Mouse (Mus musculus) c-Kit-negative CD71-positive TER-119-positive erythroid progenitor cells, embryonic 14.5 days (primary cell): ENCODE measurements around the gene Sox5.

Source experiments
- DNase-seq: peaks from one replicate; pipeline ENCODE4 v3.0.0-alpha.2; 2013; ENCODE audit warnings: low read depth, low spot score

Gene Sox5

DNA sequence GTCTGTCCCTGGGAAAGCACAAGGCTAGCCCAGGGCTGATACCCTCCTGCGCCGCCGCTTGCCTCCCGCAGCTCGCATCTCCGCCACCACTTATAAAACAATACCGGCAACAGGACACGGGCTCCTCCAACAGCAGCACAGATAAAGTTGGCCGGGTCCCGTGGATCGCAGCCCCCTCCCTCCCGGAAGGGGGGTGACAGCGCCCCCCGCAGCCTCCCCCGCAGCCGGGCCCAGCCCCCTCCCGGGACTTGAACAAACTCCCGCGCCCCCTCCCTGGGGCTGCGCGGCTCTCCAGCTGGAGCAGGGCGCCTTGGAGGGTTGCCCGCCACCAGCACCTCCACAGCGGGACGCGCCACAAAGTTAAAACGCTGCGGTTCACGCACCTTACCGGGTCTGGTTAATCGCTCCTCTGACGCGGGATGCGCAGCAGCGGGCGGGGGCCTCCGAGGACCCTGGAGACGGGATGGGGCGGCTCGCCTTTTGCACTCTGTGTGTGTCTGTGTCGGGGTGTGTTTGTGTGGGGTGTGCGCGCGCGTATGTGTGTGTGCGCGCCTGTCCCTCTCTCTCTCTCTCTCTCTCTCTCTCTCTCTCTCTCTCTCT is at the start of gene Sox5:
Gene Sox5 (minus strand): TSS at position 547 of the 600 bp plus-strand sequence.
- no peak for DNase-seq

DNA sequence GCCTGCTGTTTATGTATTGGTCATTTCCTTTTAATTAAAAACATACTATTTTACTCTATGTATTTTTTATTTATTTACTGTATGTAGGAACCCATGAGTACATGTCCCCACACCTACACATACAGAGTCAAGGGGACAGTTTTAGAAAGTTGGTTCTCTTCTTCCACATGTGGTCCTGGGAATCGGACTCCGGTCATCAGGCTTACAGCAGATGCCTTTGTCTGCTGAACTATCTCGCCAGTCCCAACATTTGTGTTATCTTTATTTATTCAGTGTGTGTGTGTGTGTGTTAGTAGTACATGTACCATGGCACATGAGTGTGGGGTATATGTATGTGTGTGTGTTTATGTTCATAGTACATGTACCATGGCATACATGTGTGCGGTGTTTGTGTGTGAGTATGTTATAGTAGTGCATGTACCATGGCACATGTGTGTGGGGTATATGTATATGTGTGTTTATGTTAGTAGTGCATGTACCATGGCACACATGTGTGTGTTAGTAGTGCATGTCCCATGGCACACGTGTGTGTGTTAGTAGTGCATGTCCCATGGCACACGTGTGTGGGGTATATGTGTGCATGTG is 43.3 kb upstream of the Sox5 start:
- no peak for DNase-seq

DNA sequence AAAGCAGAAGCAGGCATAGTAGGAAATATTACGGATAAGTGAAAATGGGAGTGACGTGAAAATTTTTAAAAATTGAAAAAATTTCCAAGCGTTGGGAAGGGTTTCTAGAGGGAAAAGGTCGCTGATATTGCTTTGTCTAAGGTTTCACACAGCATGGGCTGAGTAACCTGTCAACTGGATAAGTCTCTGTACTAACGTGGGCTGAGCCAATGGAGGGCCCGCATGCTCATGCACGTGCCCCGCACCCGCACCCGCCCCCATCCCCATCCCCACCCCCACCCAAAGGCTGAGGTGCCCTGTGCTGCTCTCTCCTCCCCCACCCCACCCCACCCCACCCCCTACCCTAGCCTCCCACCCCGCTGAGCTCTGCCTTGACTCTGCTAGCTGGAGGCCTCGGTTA is 42.4 kb upstream of the Sox5 start:
- DNase-seq = no peak

DNA sequence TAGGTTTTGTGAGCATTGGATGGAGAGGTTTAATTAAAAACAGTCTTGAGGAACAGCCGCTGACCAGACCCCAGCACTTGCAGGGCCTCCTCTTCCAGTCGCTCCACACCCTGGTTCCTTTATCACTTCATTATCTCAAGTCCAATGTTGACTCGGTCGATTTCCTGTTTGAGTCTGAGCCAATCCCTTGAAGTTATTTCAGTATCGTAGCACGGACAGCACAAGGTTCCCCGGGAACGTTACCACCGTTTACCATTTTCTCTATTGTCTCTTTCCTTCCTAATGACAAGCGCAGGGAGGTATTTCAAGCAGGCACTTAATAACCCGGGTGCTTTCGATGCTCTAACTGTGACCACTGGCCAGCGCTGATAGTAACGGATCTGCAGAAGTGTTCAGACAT is 40.8 kb upstream of the Sox5 start:
- no peak for DNase-seq

DNA sequence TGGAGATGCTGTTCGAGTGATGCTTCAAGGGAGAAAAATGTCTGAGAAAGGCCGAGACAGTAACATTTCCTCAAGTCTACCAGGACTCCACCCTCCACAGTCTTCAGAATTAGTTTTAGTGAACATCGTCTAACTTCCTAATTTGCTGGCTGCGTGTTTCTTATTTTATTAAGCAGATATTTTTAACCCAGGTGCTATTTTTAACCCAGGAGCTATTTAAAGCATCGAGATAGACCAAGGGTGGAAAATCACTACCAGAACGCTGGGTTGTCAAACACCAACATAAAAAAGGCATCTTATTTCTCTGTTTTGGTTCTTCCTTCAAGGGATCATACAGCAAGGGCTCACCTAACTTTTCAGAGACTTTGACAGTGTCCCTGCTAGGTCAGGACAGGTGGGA is 39.2 kb upstream of the Sox5 start:
- no peak for DNase-seq

DNA sequence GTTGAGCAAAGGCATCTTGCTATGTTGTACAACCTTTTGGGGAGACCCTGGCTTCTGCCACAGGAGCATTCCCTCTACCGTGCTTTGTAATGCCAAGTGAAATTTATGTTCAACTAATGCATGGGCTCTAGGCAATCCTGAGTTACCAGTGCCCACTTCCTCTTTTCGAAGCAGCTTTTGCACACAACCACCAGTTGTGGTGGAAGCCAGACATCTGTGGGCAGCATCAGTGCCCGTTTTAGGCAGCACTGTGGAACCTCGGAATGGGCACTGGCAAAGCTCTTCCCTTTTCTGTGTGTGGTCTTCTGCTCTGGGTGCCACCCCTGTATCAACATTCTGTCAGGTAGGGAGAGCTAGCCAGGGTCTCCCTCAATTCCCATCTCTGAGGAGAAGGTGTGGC is 36.2 kb upstream of the Sox5 start:
- DNase-seq = no peak

DNA sequence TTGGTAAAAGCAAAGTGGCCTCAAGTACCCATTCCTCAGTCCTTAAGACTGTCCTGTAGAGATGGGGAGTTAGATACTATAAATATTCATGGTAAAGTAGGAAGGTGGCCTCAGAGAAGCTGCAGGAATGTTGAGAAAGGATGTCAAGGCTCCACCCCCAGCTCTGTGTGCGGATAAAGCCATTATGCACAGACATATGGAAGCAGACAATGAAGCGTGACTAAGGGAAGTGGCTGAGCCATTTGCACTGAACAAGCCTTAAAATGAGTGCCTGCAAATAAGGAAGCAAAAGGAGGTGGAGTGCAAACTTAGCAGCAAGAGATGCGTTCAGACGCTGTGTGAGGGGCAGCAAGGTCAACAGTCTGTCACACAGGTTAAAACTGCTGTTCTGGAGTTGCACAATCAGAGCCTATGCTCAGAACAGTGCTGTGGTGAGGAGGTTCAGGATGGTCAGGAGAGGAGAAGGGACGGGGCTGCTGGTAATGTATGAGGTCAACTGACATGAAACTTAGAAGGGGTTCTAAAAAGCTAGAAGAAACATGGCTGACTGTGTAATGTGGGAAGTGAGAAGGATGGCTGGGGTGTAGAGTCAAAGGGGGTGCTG is 35.7 kb upstream of the Sox5 start:
- DNase-seq = no peak

DNA sequence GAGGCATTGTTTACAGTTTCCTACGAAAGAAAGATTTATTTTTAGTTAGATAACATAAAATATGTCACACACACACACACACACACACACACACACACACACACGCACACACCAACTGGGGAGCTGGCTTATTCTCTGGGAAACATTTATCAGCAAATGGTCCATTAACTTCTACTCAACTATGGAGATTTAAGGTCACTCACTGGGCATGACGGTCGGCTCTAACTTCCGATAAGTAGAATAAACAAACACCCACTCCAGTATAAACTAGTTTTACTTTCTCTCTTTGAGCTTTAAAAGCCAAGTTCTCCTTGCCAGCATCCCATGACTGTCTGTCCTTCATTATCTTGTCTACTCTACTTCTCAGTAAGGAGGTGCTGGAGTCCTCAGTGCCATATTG is 33.8 kb upstream of the Sox5 start:
- DNase-seq = no peak

DNA sequence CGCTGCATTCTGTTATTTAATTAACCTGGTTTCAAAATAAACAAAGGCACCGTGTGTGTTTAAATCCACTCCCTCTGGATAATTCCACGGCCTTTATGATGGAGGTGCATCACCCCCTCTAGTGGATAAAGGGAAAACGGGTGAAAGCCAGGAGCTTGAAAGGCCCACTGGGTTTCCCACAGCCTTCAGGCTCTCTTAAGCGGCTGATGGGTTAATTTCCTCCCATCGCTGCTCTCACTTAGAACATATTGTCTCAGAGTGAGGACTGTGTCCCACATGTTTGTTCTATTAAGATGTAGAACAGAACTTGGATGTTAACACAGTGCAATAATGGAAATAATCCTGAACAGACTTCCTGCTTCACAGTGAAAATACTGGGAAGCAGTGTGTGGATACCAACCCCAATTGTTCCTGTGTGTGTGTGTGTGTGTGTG is 33.2 kb upstream of the Sox5 start:
- DNase-seq = no peak

DNA sequence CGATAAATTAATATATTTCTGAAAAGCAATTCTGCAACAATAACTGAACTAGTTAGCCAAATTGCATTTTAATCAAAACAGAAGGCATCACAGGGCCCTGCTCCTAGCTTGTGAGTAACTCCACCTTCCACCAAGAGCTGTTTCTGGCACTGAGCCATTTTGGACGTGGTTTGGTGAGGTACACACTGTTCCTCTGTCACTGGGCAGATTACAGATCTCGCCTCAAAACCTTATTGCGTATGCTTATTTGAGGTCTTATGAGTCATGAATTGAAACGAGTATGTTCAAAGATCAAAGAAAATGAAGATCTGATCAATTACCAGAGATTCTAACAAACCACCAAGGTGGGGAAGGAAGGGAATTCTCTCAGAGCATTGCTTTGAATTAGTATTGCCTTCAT is 22.5 kb upstream of the Sox5 start:
- DNase-seq = no peak

DNA sequence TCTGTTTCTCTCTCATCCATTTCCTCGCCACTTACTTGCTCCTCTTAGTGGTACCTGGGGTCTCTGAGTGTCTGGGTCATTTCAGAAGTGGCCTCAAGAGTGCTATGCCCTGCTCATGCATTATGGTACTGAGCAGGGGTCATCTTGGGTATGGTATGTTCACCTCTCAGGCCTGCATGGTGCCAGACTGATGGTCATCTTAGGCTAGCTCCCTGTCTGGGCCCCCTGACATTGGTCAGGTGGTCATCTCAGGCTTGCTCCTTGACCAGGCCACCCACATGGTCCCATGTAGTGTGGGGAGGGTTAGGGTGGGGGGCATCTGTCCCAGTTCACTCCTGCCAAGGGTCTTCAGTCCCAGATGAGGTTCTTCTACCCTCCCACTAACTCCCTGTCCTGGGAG is 21.3 kb upstream of the Sox5 start:
- DNase-seq = no peak

DNA sequence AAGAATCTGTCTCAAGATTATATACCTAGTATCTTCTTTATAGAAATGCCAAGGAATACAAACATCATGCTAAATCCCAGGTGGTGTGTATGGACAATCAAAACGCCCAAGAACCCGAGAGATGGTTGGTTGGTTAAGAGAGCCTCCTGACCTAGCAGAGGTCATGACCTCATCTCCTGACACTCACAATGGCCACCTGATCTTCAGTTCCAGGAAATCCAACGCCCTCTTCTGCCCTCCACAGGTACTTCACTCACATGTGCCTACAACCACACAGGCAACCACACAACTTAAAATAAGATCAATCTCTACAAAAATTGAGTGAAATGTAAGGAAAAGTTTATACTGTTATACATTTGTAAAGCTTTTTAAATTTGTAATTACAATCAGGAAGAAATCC is 12.6 kb upstream of the Sox5 start:
- DNase-seq = no peak

DNA sequence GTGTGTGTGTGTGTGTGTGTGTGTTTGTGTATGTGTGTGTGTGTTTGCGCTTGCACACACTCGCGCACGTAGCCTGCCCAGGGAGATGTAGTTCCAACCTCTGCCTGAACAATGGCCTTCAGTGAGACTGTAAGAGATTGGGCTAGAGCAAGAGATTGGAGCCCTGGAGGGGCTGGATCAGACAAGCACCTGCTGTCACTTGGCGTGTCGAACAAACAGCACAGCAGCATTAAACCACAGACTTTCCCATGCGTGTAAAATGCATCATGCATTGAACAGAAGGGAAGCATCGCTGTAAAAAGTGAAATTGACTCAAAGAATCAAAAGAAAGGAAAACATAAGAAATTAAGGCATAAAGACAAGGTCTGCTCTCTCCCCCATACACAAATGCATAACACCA is 11.1 kb upstream of the Sox5 start:
- DNase-seq = no peak

DNA sequence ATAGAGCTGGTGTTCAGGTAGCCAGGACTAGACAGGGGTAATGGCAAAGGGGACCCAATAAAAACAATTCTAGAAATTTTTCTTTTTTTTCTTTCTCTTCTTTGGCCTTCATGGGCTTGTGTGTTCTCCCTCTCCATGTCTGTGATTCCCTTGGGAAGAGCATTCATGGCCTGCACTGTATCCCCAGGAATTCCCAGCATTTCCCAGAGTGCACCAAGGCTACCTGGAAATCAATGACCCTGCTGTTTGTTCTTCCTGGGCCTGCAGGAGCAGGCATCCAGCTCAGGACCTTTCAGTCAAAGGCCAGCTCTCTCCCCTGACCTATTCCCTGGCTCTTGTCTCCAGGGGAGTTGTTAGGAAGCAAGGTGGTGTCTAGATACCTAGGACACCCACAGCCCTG is 1.5 kb upstream of the Sox5 start:
- no peak for DNase-seq

DNA sequence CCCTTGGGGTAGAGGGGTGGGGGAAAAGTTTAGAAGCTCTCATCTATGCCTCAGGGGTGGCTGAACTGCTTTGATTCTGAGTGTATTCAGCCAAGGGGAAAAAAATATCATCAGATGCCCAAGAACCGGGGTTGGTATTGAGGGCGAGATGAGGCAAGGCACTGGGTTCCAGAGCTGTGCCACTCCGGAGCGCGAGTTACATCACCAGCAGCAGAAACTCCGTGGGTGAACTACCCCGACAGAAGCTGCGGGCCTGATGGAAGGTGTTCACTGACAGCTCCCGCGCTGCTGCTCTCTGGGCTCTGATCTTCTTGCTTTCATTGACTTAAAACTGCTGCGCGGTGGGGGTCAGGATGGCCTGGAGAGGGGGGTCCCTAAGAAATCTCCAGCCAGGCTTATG is 1.1 kb upstream of the Sox5 start:
- DNase-seq = no peak

DNA sequence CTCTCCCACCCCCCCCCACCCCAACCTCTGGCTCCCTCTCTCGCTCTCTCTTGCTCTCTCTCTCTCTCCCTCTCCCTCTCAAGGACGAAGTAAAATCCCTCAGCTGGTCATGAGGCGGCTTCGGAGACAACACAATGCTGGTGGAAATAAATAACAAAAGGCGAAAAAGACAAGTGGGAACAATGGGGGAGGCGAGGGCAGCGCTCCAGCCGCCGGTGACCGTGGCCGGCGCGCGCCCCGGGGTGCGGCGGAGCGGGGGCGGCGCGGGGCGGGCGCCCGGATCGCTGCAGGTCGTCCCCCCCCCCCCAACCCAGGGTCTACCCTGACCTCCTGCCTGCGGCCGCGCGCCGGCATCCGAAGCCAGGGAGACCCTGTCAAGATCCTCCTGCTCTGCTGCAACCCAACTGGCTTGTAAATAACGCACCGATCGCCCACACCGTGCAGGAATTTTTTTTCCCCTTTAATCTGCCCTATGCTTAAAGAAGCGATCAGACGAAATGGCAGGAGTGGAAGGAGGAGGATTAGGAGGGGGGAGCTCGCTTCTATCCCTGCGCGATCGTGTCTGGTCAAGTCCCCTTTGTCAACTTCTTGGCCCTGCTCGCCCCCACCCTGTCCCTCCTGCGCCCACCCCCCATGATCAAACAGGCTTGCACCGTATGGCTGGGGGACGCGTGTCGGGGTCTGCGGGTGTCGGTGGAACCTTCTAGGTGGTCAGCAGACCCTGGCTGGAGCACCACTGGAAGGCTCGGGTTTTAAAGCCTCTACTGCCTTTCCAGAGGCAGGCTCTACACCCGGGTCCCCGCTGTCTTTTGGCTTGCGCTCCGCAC is 467 bp upstream of the Sox5 start:
- no peak for DNase-seq

DNA sequence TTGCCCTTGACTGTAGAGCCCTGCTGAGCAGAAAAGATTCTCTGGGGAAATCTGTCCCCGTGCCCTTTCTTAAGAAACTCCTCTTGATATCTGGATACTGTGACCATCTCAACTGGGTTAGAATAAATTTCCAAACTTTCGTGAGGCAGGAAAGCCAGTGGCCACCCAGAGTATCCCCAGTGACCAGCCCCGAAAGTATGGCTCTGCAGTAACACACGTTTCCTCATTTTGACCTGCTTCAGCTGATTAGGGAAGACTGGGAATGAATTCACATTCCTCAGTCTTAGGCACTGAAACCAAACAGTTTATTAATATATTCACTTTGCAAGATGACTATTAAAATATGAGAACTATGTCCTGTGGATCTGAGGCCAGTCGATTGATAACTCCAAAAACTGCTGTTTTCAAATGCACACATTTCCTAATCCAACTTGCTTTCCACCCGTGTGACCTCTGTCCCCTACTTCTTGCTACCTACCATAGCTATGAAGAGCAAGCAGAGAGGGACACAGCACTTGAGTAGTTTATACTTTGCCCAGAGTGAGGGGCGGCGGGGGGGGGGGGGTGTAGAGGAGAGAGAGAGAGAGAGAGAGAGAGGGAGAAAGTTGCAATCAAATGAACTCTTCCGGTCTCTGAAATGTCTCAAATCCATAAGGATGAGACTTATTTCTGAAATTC is 1.0 kb downstream of the Sox5 start:
- no peak for DNase-seq

DNA sequence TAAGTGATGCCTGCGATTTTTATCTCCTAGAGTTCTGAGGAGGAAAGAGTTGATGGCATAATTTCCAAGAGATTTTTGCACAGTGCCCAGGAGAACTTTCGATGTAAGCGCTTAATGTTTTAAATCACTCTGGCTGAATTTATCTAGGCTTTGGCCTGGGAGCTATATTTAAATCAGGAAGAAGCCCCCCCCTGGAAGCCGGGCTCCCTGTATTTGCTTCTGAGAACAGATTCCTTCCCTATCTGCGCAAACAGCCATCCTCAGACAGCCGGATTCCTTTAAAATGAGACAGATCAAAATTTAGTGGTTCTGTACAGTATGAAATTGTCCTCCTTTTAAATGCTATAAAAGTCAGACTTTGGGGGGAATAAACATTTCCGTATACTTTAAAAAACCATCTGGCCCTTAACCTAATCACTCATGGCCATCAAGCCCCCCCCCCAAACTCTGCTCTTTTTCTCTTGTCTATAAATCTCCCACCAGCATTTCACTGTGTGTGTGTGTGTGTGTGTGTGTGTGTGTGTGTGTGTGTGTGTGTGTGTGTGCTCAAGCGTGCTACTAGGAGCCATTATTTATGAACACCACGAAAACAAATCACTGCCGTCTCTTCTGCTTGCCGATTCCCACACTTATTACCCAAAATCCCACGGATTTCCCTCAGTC is 1.7 kb downstream of the Sox5 start:
- no peak for DNase-seq

DNA sequence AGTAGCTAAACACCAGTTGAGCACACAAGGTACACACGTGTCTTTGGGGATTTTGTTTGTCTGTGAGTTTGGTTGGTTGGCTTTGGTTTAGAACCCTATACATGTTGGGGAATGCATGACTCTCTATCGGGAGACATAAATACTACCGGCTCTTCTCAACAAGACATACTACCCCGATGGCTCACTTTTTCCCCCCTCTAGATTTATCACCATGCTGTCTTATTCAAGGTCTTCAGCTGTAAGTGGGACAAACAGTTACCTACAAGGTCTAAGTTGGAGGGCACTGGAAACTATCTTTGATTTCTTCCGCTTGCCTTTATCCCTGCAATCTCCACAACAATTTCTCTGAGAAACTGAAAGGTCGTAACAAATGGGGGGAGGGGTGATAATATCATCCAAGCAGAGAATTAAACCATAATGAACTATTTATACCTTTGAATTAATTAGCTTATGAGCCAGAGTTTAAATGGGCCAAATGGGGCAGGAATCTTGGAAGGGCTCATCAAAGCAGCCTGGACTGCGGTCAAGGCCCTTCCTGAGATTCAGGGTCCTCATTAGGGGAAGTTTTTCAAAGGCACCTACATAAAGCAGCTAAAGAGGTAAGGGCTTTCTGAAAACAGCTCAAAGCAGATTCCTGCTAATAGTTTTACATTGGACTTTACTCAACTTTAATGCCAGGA is 4.3 kb downstream of the Sox5 start:
- no peak for DNase-seq

DNA sequence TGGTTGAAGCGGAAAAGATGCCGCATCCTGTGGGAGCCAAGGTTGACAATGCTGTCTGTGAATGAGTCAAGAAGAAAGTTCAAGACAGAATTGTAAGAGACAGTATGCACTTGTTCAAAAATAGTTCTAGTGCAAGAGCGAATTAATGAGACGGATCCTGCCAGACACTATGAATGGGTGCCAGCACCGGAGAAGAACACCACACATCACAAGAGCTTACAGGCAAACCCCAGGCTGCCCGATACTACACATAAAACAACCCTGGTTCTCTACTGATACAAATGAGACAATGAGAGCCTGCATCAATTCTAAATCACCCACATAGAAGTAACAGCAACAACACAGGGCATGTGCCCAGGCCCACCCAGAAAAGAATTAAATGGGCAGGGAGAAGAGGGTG is 8.0 kb downstream of the Sox5 start:
- DNase-seq = no peak

DNA sequence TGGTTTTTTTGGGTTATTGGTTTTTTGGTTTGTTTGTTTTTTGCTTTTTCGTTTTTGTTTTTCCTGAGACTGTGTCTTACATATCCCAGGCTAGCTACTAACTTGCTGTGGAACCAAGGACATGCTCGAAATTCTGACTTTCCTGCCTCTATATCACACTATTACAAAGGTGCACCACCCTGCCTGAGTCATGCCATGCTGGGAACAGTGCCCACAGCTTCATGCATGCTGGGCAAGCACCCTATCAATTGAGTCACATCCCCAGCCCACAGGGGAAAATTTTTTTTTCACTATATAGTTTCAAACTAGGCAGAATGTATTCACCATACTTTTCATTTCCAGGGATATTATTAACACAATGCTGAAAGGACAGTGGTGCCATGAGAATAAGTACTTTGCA is 8.8 kb downstream of the Sox5 start:
- no peak for DNase-seq
